Mouse (Mus musculus): Measurements from ENCODE around the gene Tpbpb.
"Not testable (repeated sequence)": the region's sequence is repeated elsewhere in the genome, so short reads cannot be mapped to it uniquely, and the experiment has no call there.

DNA sequence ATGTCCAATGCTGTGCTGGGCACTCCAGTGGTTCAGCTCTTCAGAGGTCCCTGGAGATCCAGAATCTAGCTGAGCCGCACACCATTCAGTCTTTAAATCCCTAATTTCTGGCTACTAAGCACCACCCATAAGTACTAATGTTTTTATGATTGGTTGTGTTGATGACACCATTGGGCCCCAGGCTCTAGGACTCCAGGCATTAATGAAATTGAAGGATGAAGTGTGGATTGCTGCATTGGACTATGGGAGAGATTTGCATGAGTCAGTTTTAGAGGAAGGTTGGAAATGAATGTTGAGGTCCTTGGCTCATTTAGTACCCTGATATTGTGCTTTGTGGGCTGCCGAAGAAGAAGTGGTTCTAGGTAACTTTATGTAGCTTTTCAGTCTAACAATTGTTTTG, at the start of gene Tpbpb:
- TF ChIP-seq EP300 (IDR thresholded peaks at IDR 0.05; ENCODE audit: insufficient read depth, low read depth, low read length); CTCF (IDR thresholded peaks at IDR 0.05; ENCODE audit: low read depth, low read length): not testable (repeated sequence)
